Mouse (Mus musculus) T-cell, adult 2 months (primary cell): Measurements from ENCODE around the gene Lif.

Source experiments
- DNase-seq: peaks from one replicate; pipeline ENCODE4 v3.0.0; 2022; ENCODE audit warnings: low spot score

Lif gene

DNA sequence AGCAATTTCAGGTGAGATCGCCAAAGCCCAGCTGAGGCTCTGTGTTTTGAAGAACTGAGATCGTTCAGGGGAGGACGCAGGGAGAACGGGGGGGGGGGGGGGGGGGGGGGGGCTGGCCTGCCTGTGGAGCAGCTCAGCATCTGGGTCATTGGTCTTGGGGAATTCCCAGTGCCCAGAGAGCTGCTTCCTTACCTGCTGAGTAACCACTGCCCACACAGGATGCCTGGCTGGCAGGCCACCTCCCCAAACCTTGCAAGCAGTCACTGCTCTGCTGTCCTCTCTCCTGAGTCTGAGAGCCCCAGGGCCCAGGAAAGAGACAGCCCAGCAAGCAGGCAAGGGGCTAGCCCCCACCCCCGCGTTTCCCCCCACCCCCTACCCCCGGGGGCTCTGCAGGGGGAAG lies 5.5 kb downstream of the Lif start:
- DNase-seq: no peak

DNA sequence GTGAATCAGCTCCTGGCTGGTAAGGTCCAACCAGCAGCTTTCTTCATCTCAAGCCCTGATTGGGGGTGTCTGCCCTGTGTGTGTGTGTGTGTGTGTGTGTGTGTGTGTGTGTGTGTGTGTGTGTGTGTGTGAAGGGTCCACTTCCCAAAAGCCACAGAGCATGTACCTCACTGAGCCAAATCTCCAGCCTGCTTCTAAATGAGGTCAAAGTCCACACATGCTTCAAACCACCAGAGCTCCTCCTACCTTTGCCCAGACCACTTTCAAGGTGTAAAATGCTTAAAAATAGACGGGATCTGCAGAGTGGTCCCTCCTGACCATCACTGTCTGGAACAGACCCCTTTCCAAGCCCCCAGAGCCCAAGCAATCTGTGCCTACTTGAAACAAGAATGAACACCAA lies 5.9 kb downstream of the Lif start:
- DNase-seq: no peak

- no peak for DNase-seq
Measured at GRCm38 (mm10) chr11:4264066-4264465, 6.7 kb downstream of the Lif start.

GRCm38 (mm10) chr11:4266271-4267201 lies 9.2 kb downstream of the Lif start:
- DNase-seq: no peak

- no peak for DNase-seq
Measured at GRCm38 (mm10) chr11:4267202-4267578, 9.8 kb downstream of the Lif start.

DNA sequence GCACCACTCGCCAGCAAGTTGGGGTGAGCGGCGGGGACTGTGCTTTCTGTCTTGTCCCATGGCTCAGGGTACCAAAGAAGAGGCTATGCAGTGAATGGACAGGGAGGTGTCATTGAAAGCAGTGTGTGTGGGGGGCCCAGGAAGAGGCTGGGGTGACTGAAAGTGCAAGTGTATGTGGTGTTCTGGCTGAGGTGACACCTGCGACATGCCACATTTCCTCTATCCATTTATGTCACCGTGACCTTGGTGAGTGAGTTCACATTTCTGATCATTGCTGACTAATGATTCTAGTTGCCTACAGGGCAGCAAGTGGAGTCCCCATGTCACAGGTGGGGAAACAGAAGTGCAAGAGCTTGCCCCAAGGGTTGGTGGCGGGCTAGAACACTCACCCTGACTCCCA lies 11.1 kb downstream of the Lif start:
- DNase-seq: peak; percentile 41

- no peak for DNase-seq
Measured at GRCm38 (mm10) chr11:4270744-4271459, 13.5 kb downstream of the Lif start.

DNA sequence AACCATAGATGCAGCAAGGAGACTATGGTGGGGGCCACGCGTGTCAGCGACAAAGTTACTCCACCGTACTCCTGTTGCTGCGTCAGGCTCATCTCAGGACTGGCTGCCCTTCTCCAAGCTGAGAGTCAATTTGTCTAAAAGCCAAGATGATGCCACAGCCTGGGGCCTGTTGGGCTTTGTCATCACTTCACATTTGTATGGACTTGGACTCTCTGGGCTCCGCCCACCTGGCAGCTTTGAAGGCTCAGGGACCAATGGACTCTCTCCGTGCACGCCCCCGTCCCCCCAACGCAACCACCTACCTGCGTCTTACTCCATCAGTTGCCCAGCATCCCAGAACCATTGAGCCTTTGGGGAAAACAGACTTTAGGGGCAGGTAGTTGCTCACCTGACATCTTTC lies 14.2 kb downstream of the Lif start:
- no peak for DNase-seq

- no peak for DNase-seq
Measured at GRCm38 (mm10) chr11:4276411-4276861, 19.1 kb downstream of the Lif start.

DNA sequence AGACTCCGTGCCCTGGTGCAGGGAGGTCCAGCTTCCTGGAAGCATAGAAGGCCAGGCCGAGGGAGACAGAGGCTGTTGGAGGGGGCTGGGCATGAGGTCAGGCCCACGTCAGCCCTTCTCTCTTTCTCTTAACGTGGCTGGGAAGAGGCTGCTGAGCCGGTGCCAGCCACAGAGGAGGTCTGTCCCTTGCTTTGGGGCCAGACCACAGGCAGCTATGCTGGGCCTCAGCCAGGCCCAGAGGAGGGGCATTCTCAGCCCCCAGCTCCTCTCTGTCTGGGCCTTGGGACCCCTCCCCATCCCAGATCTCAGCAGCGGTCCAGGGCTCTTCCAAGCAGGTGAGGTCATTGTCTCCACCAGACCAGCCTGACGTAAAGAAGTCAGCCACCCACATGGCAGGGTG lies 22.6 kb downstream of the Lif start:
- DNase-seq: no peak

DNA sequence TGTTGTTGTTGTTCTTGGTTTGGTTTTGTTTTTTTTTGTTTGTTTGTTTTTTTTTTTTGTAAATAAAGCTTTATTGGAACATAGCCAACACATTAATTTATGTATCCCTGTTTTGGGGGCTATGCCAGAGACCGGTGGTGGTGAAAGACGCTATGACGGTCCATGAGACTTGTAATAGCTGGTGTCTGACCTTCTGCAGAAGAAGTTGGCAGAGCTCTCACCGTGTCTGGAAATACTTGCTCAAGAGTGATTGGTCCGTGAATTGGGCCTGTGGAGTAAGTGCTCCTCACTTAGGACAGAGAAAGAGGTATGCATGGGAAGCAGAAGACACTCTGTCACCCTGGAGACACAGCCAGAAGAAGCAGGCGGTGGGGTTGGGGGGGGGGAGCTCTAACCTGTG lies 24.5 kb downstream of the Lif start:
- DNase-seq: no peak

GRCm38 (mm10) chr11:4283627-4284026 lies 26.3 kb downstream of the Lif start:
- DNase-seq: no peak

DNA sequence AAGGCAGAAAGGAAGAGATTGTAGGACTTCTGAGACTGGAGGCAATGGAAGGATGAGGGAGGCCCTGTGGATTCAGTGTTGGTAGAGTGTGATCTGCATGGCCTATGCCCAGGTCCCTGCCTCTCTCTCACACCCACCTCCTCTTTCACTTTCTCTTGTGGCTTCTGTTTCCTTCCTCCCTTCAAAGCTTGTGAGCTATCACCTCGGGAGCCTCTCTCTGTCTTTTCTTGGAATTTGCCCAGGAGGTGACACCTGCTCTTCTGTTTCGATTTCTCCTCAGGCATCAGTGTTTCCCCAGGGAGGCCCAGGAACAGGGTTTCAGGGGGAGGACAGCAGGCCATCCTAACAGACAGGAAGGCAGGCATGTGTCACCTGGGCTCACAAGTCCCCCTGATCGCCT lies 31.9 kb downstream of the Lif start:
- peak; percentile 71 for DNase-seq

DNA sequence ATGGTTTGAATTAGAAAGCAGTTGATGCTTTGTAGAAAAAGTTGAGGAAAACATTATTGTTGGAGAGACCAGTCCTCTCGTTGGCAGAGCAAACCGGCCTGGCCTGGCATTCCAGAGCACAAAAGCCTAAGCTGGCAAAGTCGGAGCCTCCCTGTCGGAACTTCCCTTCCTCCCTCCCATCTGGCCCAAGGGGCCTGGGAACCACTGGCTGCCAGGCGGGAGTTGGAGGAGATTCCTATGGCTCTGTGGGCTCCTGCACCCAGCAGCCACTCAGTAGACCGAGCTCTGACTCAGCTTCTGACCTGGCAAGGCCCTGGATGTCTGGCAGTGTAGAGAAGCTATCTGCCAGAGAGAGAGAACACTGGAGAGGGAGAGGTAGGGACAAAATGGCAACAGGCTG lies 34.3 kb downstream of the Lif start:
- no peak for DNase-seq

- no peak for DNase-seq
Measured at GRCm38 (mm10) chr11:4292224-4292887, 35.0 kb downstream of the Lif start.

DNA sequence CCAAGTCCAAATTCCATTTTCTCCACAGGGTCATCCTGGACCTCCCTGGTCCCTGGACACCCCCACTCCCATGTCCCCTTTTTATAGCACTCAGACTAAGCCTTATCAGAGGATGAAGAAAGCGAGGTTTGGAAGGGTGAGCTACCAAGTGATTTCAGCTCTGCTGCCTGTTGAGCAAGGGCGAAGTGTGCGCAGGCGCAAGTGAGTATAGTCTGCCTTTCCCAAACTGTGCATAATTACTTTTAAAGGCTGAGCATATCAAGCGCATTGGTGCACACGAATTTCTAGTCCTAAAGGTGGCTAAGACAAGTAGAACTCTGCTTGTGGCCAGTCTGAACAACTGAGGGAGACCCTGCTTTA lies 35.5 kb downstream of the Lif start:
- no peak for DNase-seq

GRCm38 (mm10) chr11:4293481-4293880 lies 36.1 kb downstream of the Lif start:
- DNase-seq: no peak

DNA sequence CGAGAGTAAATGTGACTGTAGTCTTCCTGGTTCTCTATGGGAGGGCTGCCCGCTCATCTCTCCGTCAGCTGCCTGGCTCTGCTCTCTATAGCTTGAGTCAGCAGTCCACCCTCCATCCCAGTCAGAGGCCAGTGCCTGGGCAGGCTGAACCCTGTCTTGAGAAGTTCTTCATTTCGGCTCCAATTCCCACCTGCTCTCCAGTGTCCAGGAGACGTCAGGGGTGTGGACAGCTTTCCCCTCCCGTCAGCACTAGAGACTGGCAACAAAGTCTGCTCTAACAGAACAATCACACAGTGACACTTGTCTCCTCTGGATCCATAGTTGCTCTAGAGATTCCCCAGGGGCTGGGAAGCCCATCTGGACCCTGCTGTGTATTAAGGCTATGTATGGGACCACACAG lies 36.7 kb downstream of the Lif start:
- no peak for DNase-seq

- no peak for DNase-seq
Measured at GRCm38 (mm10) chr11:4294495-4295351, 37.4 kb downstream of the Lif start.

DNA sequence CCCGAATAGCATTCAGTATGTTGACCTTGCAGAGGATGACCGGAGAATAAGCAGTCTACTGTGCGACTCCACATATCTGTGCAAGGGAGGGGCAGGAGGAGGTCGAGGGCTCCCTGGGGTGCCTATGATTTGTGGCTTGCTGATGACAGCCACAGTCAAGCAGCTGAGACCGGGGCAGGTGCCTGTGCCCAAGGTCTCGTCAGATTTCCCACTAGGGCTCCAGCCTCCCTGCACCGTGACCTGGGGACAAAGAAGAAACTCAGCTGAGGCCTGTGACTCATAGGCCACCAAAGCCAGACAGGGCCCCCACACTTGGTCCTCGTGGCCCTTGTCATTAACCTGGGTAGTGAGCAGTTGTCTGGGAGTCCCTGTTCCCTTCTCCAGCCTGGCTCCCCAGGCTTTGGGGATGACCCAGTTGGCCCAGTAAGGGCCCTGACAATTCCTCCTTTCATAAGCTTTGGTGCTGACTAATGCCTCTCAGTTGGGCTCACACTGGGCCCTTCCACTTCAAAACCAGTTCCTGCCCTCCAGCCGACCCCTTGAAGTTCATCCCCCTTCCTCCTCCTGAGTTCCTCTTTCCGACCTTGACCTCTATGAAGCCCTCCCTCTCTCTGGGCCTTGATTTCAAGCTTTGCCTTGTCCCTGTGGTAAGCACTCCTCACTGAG lies 39.4 kb downstream of the Lif start:
- DNase-seq: no peak

- DNase-seq: no peak
Measured at GRCm38 (mm10) chr11:4297753-4298152, 40.4 kb downstream of the Lif start.
